Mouse (Mus musculus) bone marrow, adult 2 months (tissue): ENCODE measurements around the gene Mycbp2.

Experiments
- CTCF ChIP-seq: fragments of 200-500 bp; IDR thresholded peaks from 2 replicates; pipeline ENCODE4 v1.5.1; 2011; ENCODE audit warnings: low read length, control low read depth; ENCODE audit not compliant: control insufficient read depth, insufficient read depth
- POLR2A ChIP-seq: fragments of 200-500 bp; IDR thresholded peaks from 2 replicates; pipeline ENCODE4 v1.6.1; 2011; ENCODE audit warnings: low read depth, mild to moderate bottlenecking, control low read depth, low read length, borderline replicate concordance; ENCODE audit not compliant: control insufficient read depth

DNA sequence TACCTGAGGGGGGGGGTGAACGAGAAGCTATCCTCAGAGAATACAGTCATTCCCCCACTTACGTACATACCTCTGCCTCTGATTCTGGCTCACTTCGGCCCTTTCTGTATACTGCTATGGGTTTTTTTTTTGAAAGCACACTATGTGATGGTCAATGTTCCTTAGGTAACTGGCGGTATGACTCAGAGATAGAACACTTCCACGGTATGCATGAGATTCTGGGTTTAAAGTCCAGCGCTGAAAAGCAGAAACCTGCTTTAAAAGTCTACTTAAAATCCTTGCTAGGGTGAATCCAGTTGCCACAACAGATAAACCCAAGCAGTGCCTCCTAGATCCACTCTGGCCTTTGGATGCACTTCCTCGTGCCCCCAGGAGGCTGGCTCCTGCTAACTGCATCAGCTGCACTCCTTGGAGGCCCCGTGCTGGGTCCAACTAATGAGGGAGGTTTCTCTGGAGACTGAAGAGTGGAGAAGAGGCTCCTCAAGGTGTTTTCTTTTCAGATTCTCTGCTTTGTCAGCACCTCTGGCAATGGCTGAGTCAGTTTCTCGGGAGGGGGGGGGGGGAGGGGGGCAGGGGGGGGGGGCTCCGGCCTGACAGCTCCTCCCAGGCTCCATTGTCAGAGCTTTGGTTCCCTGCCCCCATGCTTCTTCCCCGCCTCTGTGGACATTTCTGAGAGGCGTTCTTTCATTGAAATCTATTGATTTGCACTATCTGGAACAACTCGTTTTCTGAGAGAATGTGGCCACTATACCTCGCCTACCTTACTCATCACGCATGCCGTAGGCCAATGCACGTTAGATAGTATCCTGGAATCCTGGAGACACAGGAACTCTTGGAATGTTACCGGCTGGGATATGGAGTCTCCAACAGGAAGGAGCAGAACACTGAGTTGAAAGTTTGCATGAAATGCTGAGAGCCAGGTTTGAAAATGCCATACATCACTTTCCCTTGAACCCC, 8.1 kb upstream of the Mycbp2 start:
- TF ChIP-seq CTCF (no peak), POLR2A (no peak)
